Mouse (Mus musculus) B cell, adult 2 months (primary cell): ENCODE results near the gene Olfr1303.

Source experiments
- DNase-seq, 2 experiments: peaks; one replicate each; pipeline ENCODE4 v3.0.0; 2022

Gene Olfr1303

DNA sequence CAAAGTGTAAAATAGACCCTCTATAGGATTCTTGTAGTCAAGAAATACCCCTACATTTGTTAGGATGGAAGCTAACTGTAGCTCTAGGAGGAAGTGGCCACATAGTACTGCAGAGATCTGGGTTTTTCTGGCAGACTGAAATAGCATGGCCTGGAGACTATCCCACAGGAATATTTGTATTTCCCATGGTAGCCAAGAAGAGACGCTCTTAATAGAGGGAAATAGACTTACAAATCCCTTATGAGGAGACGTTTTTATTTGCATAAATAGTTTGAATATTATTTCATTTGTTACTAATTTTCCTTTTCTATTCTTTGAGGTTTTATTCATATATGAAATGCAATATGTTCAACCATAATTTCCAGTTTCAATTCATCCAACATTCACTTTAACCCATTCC lies at the start of gene Olfr1303:
TSS of gene Olfr1303 (minus strand) at position 101 of the 400 bp plus-strand sequence.
- no peak for DNase-seq

- DNase-seq = no peak
Observed at GRCm38 (mm10) chr2:111812936-111813335, 7.2 kb downstream of the Olfr1303 start.

DNA sequence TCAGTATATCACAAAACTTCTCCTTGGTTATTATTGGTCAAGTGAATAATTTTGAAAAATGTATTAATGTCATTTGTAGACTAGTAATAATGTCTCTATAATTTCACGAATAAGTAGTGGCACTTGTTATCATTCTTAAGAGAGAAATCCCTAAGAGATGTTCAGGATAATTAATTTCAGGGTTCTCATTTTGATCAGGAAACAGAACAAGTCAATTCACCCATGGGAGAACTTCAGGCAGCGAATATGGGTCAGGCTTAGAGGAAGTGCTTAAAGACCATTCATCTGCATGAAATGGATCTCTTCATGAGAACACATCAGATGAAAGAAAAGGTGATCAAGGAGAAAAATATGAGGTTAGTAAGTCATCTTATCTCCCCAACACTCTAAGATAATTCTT lies 43.0 kb downstream of the Olfr1303 start, which contains the start of gene Olfr1302:
TSS of gene Olfr1302 (plus strand) at position 301 of the 400 bp plus-strand sequence.
- DNase-seq = no peak
